Mouse (Mus musculus) liver, embryonic 11.5 days (tissue): ENCODE measurements around the gene Fopnl. TPM values are rescaled to one million over a fixed set of nuclear protein-coding genes. Genes with fewer than 3 reads are reported as not detected.

Experiments
- ATAC-seq: fragments of 200-750 bp; cut with Nextera tagmentation; replicated peaks from 2 replicates; pipeline ENCODE4 v1.8.0; 2017; ENCODE audit warnings: moderate number of reproducible peaks, mild to moderate bottlenecking, moderate TSS enrichment, moderate library complexity; ENCODE audit not compliant: low FRiP score
- DNase-seq: peaks from one replicate; pipeline ENCODE4 v3.0.0-alpha.2; 2017; ENCODE audit warnings: low spot score
- H3K27ac ChIP-seq: fragments of 300-500 bp; sonication (generic); 2 replicates; pipeline ENCODE4 v1.5.1; 2014; ENCODE audit warnings: mild to moderate bottlenecking, low read depth, low read length, control low read depth
- H3K27me3 ChIP-seq: fragments of 300-500 bp; sonication (generic); replicated peaks from 2 replicates; pipeline ENCODE4 v1.6.1; 2014; ENCODE audit warnings: low read length, mixed read lengths; ENCODE audit not compliant: control insufficient read depth, insufficient read depth
- H3K36me3 ChIP-seq: fragments of 300-500 bp; sonication (generic); 2 replicates; pipeline ENCODE4 v1.6.1; 2014; ENCODE audit warnings: mild to moderate bottlenecking, low read length, moderate library complexity, mixed read lengths; ENCODE audit not compliant: control insufficient read depth, insufficient read depth
- H3K4me1 ChIP-seq: fragments of 300-500 bp; sonication (generic); replicated peaks from 2 replicates; pipeline ENCODE4 v1.6.1; 2014; ENCODE audit warnings: low read length, mixed read lengths; ENCODE audit not compliant: control insufficient read depth, insufficient read depth
- H3K4me2 ChIP-seq: fragments of 300-500 bp; sonication (generic); 2 replicates; pipeline ENCODE4 v1.6.1; 2014; ENCODE audit warnings: mild to moderate bottlenecking, control low read depth, moderate library complexity
- H3K4me3 ChIP-seq: fragments of 300-500 bp; sonication (generic); 2 replicates; pipeline ENCODE4 v1.5.1; 2014; ENCODE audit warnings: low read depth, low read length, control low read depth
- H3K9ac ChIP-seq: fragments of 300-500 bp; sonication (generic); 2 replicates; pipeline ENCODE4 v1.6.1; 2014; ENCODE audit warnings: low read depth, low read length, control low read depth
- H3K9me3 ChIP-seq: fragments of 300-500 bp; sonication (generic); 2 replicates; pipeline ENCODE4 v1.6.1; 2016; ENCODE audit warnings: low read length, inconsistent platforms, mixed read lengths; ENCODE audit not compliant: control insufficient read depth
- WGBS: fragments of 180-500 bp; shearing (Covaris S2); extraction: QIAGEN DNeasy Blood & Tissue Kit; methylation state at CpG from one replicate; pipeline ENCODE4 v1.1.7; 2014; 5-methylcytosine and 5-hydroxymethylcytosine counted together
- polyA plus RNA-seq: library from polyadenylated mRNA; unstranded; fragments of >200 nt; fragmentation: Nextera tagmentation; extraction: Ambion mirVana; gene quantifications from 2 replicates; pipeline ENCODE4 v1.2.1, GENCODE M21; 2014

The Fopnl gene
- polyA plus RNA-seq, 1 experiment from 2014 or later, result 106 TPM

- Histone ChIP-seq H3K4me3 (no peak overlapping the region), H3K9me3 (no peaks in the 10 kb centered on the region), H3K36me3 (no peaks in the 10 kb centered on the region), H3K27ac (no peak overlapping the region), H3K4me2 (no peak overlapping the region), H3K4me1 (peaks cover 18% of the 10 kb centered on the region), H3K27me3 (no peaks in the 10 kb centered on the region), H3K9ac (no peak overlapping the region)
- WGBS, result 45% methylated on average over 1 of the region's 1 CpGs
- DNase-seq (no peak), ATAC-seq (no peak)
Measured at GRCm38 (mm10) chr16:14358531-14358930, 41.3 kb upstream of the Fopnl start.

GRCm38 (mm10) chr16:14357859-14358258 lies 40.7 kb upstream of the Fopnl start:
- no peaks in the 10 kb centered on the region for H3K27me3 ChIP-seq

GRCm38 (mm10) chr16:14352663-14353062 lies 35.5 kb upstream of the Fopnl start:
- no peak; the same call in 1 of the 2 replicates for ATAC-seq
- no peak overlapping the region for H3K27ac ChIP-seq
- 48% methylated on average over 5 of the region's 5 CpGs for WGBS

More at GRCm38 (mm10) chr16:14357859-14358258, 40.7 kb upstream of the Fopnl start:
- no peak overlapping the region for H3K9ac ChIP-seq
- no peaks in the 10 kb centered on the region for H3K36me3 ChIP-seq
- H3K4me1 ChIP-seq, result peaks cover 12% of the 10 kb centered on the region
- 56% methylated on average over 2 of the region's 2 CpGs for WGBS
- ATAC-seq (no peak), DNase-seq (no peak)
- H3K4me2 ChIP-seq, result no peak overlapping the region
- no peak overlapping the region for H3K4me3 ChIP-seq
- no peak overlapping the region for H3K27ac ChIP-seq
- no peaks in the 10 kb centered on the region for H3K9me3 ChIP-seq

GRCm38 (mm10) chr16:14352234-14352633 lies 35.0 kb upstream of the Fopnl start:
- Histone ChIP-seq H3K9ac (no peak overlapping the region), H3K27me3 (no peaks in the 10 kb centered on the region), H3K4me1 (peaks cover 5% of the 10 kb centered on the region; the same call in 1 of the 2 replicates), H3K27ac (no peak overlapping the region), H3K4me2 (no peak overlapping the region), H3K4me3 (no peak overlapping the region), H3K9me3 (no peaks in the 10 kb centered on the region), H3K36me3 (no peaks in the 10 kb centered on the region)
- DNase-seq (no peak), ATAC-seq (no peak)
- WGBS, result 76% methylated on average over 3 of the region's 3 CpGs

More at GRCm38 (mm10) chr16:14352663-14353062, 35.5 kb upstream of the Fopnl start:
- DNase-seq, result no peak
- H3K4me3 ChIP-seq, result no peak overlapping the region
- no peaks in the 10 kb centered on the region for H3K27me3 ChIP-seq
- H3K36me3 ChIP-seq, result no peaks in the 10 kb centered on the region
- no peaks in the 10 kb centered on the region for H3K9me3 ChIP-seq
- no peak overlapping the region for H3K9ac ChIP-seq
- peaks cover 5% of the 10 kb centered on the region for H3K4me1 ChIP-seq
- H3K4me2 ChIP-seq, result no peak overlapping the region

- Histone ChIP-seq H3K36me3 (no peaks in the 10 kb centered on the region), H3K4me1 (peaks cover 5% of the 10 kb centered on the region; the same call in 1 of the 2 replicates), H3K27ac (no peak overlapping the region), H3K27me3 (no peaks in the 10 kb centered on the region), H3K9me3 (no peaks in the 10 kb centered on the region), H3K9ac (no peak overlapping the region), H3K4me3 (no peak overlapping the region), H3K4me2 (no peak overlapping the region)
- ATAC-seq, result no peak
- DNase-seq, result no peak
Measured at GRCm38 (mm10) chr16:14351571-14351970, 34.4 kb upstream of the Fopnl start.

GRCm38 (mm10) chr16:14344967-14345366 lies 27.8 kb upstream of the Fopnl start:
- ATAC-seq (no peak), DNase-seq (no peak)
- Histone ChIP-seq H3K9ac (no peak overlapping the region), H3K4me1 (no peaks in the 10 kb centered on the region), H3K4me2 (no peak overlapping the region), H3K27me3 (no peaks in the 10 kb centered on the region), H3K36me3 (no peaks in the 10 kb centered on the region), H3K27ac (no peak overlapping the region), H3K4me3 (no peak overlapping the region), H3K9me3 (no peaks in the 10 kb centered on the region)
- WGBS, result 52% methylated on average over 3 of the region's 3 CpGs

- DNase-seq (peak; percentile 8), ATAC-seq (no peak)
- Histone ChIP-seq H3K9ac (no peak overlapping the region), H3K27me3 (no peaks in the 10 kb centered on the region), H3K27ac (no peak overlapping the region), H3K9me3 (no peaks in the 10 kb centered on the region), H3K4me2 (no peak overlapping the region), H3K4me3 (no peak overlapping the region), H3K4me1 (no peaks in the 10 kb centered on the region), H3K36me3 (no peaks in the 10 kb centered on the region)
- WGBS, result 67% methylated on average over 1 of the region's 1 CpGs
Measured at GRCm38 (mm10) chr16:14328156-14328555, 11.0 kb upstream of the Fopnl start.

- H3K9ac ChIP-seq, result no peak overlapping the region
- no peaks in the 10 kb centered on the region for H3K9me3 ChIP-seq
- H3K27me3 ChIP-seq, result no peaks in the 10 kb centered on the region
- no peak overlapping the region for H3K4me3 ChIP-seq
- WGBS, result 53% methylated on average over 1 of the region's 1 CpGs
- H3K4me1 ChIP-seq, result peaks cover 8% of the 10 kb centered on the region
- no peaks in the 10 kb centered on the region for H3K36me3 ChIP-seq
- DNase-seq (no peak), ATAC-seq (no peak)
- no peak overlapping the region for H3K4me2 ChIP-seq
- no peak overlapping the region for H3K27ac ChIP-seq
Measured at GRCm38 (mm10) chr16:14320494-14320893, 3.3 kb upstream of the Fopnl start.

- no peaks in the 10 kb centered on the region for H3K27me3 ChIP-seq
- DNase-seq, result no peak
- no peak overlapping the region for H3K4me2 ChIP-seq
- H3K36me3 ChIP-seq, result no peaks in the 10 kb centered on the region
- no peak overlapping the region for H3K9ac ChIP-seq
- peaks cover 8% of the 10 kb centered on the region for H3K4me1 ChIP-seq
- H3K27ac ChIP-seq, result no peak overlapping the region
- 74% methylated on average over 3 of the region's 3 CpGs for WGBS
- H3K9me3 ChIP-seq, result no peaks in the 10 kb centered on the region
- no peak overlapping the region for H3K4me3 ChIP-seq
- ATAC-seq, result no peak
Measured at GRCm38 (mm10) chr16:14319681-14320080, 2.5 kb upstream of the Fopnl start.
